Mouse (Mus musculus) kidney, adult 2 months (tissue): Measurements from ENCODE around the gene Ttc7b. TPM values are rescaled to one million over a fixed set of nuclear protein-coding genes. Genes with fewer than 3 reads are reported as not detected.

Experiments
- DNase-seq: peaks from one replicate; pipeline ENCODE4 v3.0.0; 2021
- H3K27ac ChIP-seq: fragments of 200-500 bp; 2 replicates; pipeline ENCODE4 v1.5.1; 2012; ENCODE audit warnings: low read depth, low read length, control low read depth, inconsistent platforms; ENCODE audit not compliant: insufficient read depth
- H3K27me3 ChIP-seq: fragments of 200-500 bp; replicated peaks from 2 replicates; pipeline ENCODE4 v1.6.1; 2012; ENCODE audit warnings: mild to moderate bottlenecking, moderate library complexity, low read length, inconsistent platforms; ENCODE audit not compliant: control insufficient read depth, insufficient read depth
- H3K36me3 ChIP-seq: fragments of 200-500 bp; 2 replicates; pipeline ENCODE4 v1.6.1; 2012; ENCODE audit warnings: mild to moderate bottlenecking, moderate library complexity, low read length, inconsistent platforms; ENCODE audit not compliant: control insufficient read depth, insufficient read depth
- H3K4me1 ChIP-seq: fragments of 200-500 bp; 2 replicates; pipeline ENCODE4 v1.6.1; 2011; ENCODE audit warnings: low read length; ENCODE audit not compliant: control insufficient read depth, insufficient read depth
- H3K4me3 ChIP-seq: fragments of 200-500 bp; 2 replicates; pipeline ENCODE4 v1.5.1; 2011; ENCODE audit warnings: mild to moderate bottlenecking, low read depth, low read length, control low read depth; ENCODE audit not compliant: insufficient read depth
- CTCF ChIP-seq: fragments of 200-500 bp; conservative IDR thresholded peaks from 2 replicates; pipeline ENCODE4 v1.5.1; 2011; ENCODE audit warnings: low read depth, mild to moderate bottlenecking, control low read depth, low read length, moderate library complexity, mixed read lengths; ENCODE audit not compliant: insufficient read depth, insufficient read length
- POLR2A ChIP-seq: fragments of 200-500 bp; IDR thresholded peaks from one replicate; pipeline ENCODE4 v1.6.1; 2011; ENCODE audit warnings: low read depth, low read length, control low read depth
- WGBS: fragments of 180-500 bp; shearing (Covaris S2); methylation state at CpG from one replicate; pipeline ENCODE4 v1.1.7; 2018; 5-methylcytosine and 5-hydroxymethylcytosine counted together
- polyA plus RNA-seq: library from polyadenylated mRNA; depleted of rRNA; stranded (reverse); fragments of >200 nt; gene quantifications from 2 replicates; pipeline ENCODE4 v1.2.3, GENCODE M21; 2012

The Ttc7b gene
- polyA plus RNA-seq, 1 experiment, result 42.1 TPM

- 73% methylated on average over 3 of the region's 3 CpGs for WGBS
- DNase-seq, result no peak
Observed at GRCm38 (mm10) chr12:100317936-100318335, 202.7 kb downstream of the Ttc7b start.

GRCm38 (mm10) chr12:100316094-100316493 is 204.5 kb downstream of the Ttc7b start:
- H3K27ac ChIP-seq, result no peak overlapping the region
- DNase-seq, result no peak
- WGBS, result 88% methylated on average over 9 of the region's 9 CpGs
- H3K27me3 ChIP-seq, result no peaks in the 10 kb centered on the region
- H3K36me3 ChIP-seq, result no peaks in the 10 kb centered on the region
- H3K4me3 ChIP-seq, result no peak overlapping the region
- no peaks in the 10 kb centered on the region for H3K4me1 ChIP-seq
- TF ChIP-seq POLR2A, result no peak
- TF ChIP-seq CTCF, result no peak

More at GRCm38 (mm10) chr12:100317936-100318335, 202.7 kb downstream of the Ttc7b start:
- Histone ChIP-seq H3K27ac (no peak overlapping the region), H3K4me1 (no peaks in the 10 kb centered on the region), H3K27me3 (no peaks in the 10 kb centered on the region), H3K4me3 (no peak overlapping the region), H3K36me3 (no peaks in the 10 kb centered on the region)
- TF ChIP-seq POLR2A, result no peak
- no peak for TF ChIP-seq CTCF

- no peaks in the 10 kb centered on the region for H3K4me1 ChIP-seq
- no peak for DNase-seq
- WGBS, result 86% methylated on average over 8 of the region's 8 CpGs
- no peaks in the 10 kb centered on the region for H3K27me3 ChIP-seq
- H3K27ac ChIP-seq, result no peak overlapping the region
- no peak overlapping the region for H3K4me3 ChIP-seq
- no peaks in the 10 kb centered on the region for H3K36me3 ChIP-seq
- TF ChIP-seq POLR2A, result no peak
- no peak for TF ChIP-seq CTCF
Observed at GRCm38 (mm10) chr12:100315119-100315885, 205.3 kb downstream of the Ttc7b start.

DNA sequence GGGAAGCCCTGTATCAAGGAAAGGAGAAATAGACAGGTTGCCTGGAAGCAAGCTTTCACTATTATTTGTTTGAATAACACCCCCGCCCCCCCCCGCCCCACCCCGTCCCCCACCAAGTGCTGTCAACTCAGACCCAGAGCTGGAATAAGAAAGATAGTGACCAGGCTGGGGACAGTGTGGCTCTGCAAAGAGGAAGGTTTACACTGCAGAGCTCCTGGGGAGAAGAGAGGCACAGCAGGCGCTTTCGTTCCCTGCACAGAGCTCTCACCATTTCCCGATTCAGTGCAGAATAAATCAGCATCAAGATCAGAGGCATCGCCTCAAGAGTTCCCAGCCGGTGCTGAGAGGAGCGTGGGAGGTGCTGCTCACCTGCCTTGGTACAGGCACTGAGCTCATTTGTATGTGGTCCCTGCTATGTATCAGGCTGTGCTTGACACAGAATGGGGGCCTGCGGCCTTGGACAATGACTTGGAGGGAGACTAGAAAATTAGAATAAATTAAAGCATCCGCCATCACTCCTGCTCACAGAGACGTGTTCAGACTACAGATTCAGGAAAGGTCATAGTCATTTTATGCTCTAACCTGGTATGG is 206.7 kb downstream of the Ttc7b start:
- H3K4me1 ChIP-seq, result no peaks in the 10 kb centered on the region
- H3K4me3 ChIP-seq, result no peak overlapping the region
- TF ChIP-seq POLR2A, result no peak
- DNase-seq, result no peak
- no peaks in the 10 kb centered on the region for H3K36me3 ChIP-seq
- no peak overlapping the region for H3K27ac ChIP-seq
- 82% methylated on average over 12 of the region's 12 CpGs for WGBS
- no peaks in the 10 kb centered on the region for H3K27me3 ChIP-seq

- H3K4me1 ChIP-seq, result no peaks in the 10 kb centered on the region
- TF ChIP-seq CTCF (no peak), POLR2A (no peak)
- no peak for DNase-seq
- no peaks in the 10 kb centered on the region for H3K27me3 ChIP-seq
- WGBS, result 74% methylated on average over 6 of the region's 6 CpGs
- no peaks in the 10 kb centered on the region for H3K36me3 ChIP-seq
- H3K27ac ChIP-seq, result no peak overlapping the region
- H3K4me3 ChIP-seq, result no peak overlapping the region
Observed at GRCm38 (mm10) chr12:100313209-100313608, 207.4 kb downstream of the Ttc7b start.

- DNase-seq, result no peak
- H3K4me1 ChIP-seq, result no peaks in the 10 kb centered on the region
- H3K4me3 ChIP-seq, result no peak overlapping the region
- no peaks in the 10 kb centered on the region for H3K36me3 ChIP-seq
- no peak overlapping the region for H3K27ac ChIP-seq
- 69% methylated on average over 6 of the region's 6 CpGs for WGBS
- H3K27me3 ChIP-seq, result no peaks in the 10 kb centered on the region
- TF ChIP-seq POLR2A (no peak), CTCF (no peak)
Observed at GRCm38 (mm10) chr12:100310471-100311392, 209.9 kb downstream of the Ttc7b start.

DNA sequence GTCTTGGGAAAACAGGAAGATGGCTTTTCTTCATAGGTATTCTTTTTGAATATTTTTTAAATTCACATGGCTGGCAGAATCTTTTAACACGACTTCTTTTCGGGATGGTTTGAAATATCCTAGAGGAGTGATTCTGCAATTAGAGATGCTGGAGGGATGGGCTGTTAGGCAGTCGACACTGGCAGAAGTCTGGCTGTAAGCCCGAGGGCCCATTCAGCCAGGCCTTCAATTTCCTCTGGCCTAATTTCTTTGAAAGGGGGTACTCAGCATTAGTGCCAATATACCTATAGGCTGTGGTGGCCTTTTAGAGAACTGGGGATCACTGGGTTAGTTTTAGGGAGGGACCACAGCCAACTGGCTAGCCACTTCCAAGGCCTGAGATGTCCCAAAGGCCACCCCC is 211.4 kb downstream of the Ttc7b start:
- H3K4me3 ChIP-seq, result no peak overlapping the region
- no peaks in the 10 kb centered on the region for H3K4me1 ChIP-seq
- WGBS, result 76% methylated on average over 4 of the region's 4 CpGs
- DNase-seq, result no peak
- no peak overlapping the region for H3K27ac ChIP-seq
- TF ChIP-seq POLR2A, result no peak
- no peak for TF ChIP-seq CTCF
- no peaks in the 10 kb centered on the region for H3K27me3 ChIP-seq
- H3K36me3 ChIP-seq, result no peaks in the 10 kb centered on the region
